Mouse (Mus musculus) stomach, postnatal 0 days (tissue): ENCODE results near the gene Hbq1b.

Experiments
- CTCF ChIP-seq: IDR thresholded peaks from 2 replicates; pipeline ENCODE4 v1.5.1; 2016; ENCODE audit warnings: antibody characterized with exemption, low read depth, mild to moderate bottlenecking, moderate library complexity
- EP300 ChIP-seq: optimal IDR thresholded peaks from 2 replicates; pipeline ENCODE3; 2016; ENCODE audit warnings: antibody characterized with exemption

GRCm38 (mm10) chr11:32303455-32303854 lies 16.7 kb downstream of the Hbq1b start:
- TF ChIP-seq CTCF (no peak), EP300 (no peak)
